Mouse (Mus musculus): ENCODE results near the gene Rhot2.

GRCm38 (mm10) chr17:25832436-25833290 lies 12.0 kb downstream of the Rhot2 start:
- TF ChIP-seq EP300 (IDR thresholded peaks at IDR 0.05; ENCODE audit: low read depth) = no peak
- no peak for TF ChIP-seq CTCF (IDR thresholded peaks at IDR 0.05; ENCODE audit: low read depth)

Data from liver, postnatal 0 days (tissue).